Mouse (Mus musculus): ENCODE results near the gene Map3k13.
"Not testable (repeated sequence)": the region's sequence is repeated elsewhere in the genome, so short reads cannot be mapped to it uniquely, and the experiment has no call there.

Map3k13 gene

DNA sequence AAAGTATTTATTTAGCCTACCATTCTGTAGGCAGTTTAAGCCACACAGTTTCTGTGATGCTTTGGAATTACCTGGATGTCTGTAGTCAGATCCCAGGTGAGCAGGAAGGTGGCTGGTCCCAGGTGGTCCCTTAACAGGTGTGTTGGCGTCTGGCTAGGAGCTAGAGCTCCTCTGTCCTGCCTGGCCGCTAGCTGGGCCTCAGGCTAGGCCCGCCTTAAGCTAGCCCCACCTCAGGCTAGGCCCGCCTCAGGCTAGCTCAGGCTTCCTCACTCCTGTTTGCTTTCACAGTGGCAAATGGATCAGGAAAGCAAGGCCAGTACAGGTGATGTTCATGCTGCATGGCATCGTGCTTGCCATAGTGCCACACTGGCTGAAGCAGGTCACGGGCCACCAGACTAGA lies 112.8 kb downstream of the Map3k13 start:
- no peak for DNase-seq (ENCODE audit: low spot score)

DNA sequence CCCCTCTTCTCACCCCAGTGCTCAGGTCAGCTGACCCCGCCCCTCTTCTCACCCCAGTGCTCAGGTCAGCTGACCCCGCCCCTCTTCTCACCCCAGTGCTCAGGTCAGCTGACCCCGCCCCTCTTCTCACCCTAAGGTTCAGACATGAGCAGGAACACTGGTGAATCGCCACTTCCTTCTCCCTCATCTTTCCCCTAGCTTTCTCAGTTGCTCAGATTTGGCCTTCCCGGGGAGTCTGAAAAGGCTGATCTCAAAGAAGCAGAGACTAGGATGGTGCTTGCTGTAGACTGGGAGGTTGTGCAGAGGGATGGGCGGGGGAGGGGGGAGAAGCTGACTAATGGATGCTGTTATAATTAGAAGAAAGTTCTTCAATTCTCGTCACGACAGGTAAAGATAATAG lies 114.8 kb downstream of the Map3k13 start:
- DNase-seq (ENCODE audit: low spot score) = not testable (repeated sequence)

DNA sequence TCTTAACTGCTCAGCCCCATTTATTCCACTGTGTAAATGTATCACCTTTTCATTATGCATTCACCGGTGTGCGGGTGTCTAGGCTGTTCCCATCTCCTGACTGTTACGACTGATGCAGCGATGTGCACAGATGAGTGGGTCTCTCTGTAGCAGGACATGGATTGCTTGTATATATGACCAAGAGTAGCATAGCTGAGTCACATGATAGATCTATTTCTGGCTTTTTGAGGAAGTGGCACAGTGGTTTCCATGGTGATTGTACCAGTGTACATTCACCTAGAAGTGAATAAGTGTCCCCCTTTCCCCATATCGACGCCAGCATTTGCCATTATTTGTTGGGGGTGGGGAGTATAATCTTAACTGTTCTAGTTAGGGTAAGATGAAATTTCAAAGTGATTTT lies 119.2 kb downstream of the Map3k13 start:
- DNase-seq (ENCODE audit: low spot score) = no peak

DNA sequence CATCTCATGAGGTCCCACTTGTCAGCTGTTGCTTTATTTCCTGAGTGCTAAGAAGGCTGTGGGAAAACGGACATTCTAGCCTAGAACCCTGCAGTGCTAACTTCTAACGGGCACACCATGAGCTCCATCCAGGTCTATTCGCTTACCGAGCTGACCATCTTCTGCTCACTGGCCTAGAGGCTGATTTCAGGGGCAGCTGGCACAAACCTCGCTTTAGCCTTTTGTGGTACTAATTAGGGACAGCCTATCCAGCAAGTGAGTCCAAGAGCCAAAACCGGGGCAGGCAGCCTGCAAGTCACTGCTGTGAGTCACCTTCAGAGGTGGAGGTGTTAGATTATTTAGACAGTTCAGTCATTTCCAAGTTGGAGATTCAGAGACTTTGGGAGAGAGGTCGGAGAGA lies 122.5 kb downstream of the Map3k13 start:
- no peak for DNase-seq (ENCODE audit: low spot score)

DNA sequence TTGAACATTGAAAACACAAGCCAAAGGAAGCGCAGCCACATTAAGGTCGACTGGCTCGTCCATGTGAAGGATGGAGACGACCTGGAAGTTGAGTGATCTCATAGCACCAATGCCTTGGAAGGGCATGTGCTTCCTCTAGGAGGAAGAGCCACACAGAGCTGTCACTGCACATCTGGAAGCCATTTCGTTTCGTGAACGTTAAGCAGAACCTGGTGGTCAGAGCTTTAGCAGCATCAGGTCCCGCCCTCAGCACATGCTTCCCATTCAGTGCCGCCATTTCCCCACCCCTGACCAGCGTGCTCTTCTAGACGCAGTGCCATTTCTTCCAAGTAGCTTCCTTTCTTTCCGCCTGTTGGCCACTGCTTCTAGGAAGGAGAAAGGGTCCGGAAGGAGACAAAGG lies 134.3 kb downstream of the Map3k13 start:
- DNase-seq (ENCODE audit: low spot score) = no peak

DNA sequence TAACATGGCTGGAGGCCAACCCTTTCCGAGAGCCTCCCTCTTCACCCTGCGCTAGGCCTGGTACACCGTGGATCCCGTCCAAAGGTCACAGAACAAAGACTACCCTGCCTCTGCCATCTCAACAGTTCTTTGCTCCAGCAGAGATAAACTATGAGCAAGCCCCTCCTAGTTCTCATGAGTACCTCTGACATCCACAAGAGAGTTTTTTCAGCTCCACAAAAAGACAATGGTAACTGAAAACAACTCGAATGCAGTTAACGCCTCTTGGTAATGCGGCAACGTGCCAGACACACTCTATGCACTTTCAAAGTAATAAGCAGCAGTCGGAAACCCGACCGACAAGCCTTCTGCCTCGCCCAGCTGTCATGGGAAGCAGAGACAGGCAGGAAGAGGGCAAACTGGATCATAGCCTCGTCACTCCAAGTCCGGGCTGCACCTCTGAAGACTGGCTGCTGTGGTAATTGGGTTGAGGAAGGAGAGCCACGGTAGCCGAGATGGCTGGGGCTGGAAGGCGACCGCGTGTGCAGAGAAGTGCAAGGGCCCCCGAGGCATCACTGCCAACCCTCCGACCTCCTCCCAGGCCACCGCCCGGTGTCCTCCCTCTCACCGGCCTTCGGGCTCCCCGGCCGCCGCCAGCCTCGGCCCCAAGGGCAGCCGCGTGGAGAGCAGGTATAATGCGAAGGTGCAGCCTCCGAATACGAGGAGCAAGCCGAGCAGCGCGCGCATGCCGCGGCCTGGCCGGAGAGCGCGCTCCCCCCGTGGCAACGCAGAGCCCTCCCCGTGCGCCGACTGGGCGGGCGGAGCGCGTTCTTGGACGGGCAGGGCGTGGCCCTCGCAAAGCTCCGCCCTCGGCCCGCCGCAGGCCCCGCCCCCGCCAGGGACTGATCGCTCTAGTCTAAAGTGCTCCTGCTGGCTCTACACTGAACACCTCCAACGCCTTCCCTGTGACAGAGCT lies 152.9 kb downstream of the Map3k13 start, which contains the start of gene Tmem41a:
Gene Tmem41a, minus strand, starts transcription at position 792 of the 955 bp plus-strand sequence.
- DNase-seq (ENCODE audit: low spot score) = peak; percentile 88

DNA sequence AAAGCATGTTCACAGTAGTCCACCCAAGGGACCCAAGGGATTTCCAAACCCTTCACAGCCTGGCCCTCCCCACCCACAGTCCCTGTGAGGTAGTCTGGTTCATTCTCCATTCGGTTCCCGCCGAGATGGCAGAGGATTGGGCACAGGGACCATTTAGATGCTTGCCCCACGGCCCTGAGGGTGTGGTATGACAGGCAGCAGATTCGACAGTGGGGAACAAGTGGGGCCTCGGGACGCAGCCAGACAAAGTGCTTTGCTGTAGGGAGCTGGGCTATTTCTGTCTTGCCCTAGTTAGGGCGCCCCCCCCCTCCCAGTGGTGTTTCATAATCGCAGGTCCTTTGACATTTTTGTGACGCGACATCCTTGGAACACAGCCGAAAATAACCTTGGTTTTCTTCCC lies 161.4 kb downstream of the Map3k13 start:
- DNase-seq (ENCODE audit: low spot score) = no peak

DNA sequence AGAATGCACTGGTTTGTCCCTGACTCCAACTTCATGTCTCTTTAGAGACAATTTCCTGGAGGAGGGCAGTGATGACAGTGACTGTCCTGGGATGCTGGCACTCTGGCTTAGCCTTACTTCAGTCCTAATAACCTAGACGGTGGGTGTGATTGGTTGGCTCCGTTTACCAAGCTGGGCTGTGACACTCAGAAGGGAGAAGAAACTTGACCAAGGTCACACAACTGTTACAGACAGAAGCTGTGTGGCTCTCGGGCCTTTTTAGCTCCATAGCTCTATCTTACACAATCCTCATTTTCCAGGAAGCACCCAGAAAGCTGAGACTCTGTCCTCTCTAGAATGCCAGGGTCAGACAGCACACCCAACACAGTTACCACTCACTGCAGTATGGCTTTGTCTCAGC lies 171.4 kb downstream of the Map3k13 start:
- DNase-seq (ENCODE audit: low spot score) = no peak

DNA sequence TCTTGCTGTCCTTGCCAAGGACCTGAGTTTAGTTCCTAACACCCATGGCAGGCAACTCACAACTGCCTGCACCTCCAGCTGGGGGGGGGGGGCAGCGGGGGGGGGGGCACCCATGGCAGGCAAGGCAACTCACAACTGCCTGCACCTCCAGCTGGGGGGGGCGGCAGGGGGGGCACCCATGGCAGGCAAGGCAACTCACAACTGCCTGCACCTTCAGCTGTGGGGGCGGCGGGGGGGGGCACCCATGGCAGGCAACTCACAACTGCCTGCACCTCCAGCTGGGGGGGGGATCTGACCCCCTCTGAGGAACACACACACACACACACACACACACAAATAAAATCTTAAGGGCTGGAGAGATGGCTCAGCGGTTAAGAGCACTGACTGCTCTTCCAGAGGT lies 175.7 kb downstream of the Map3k13 start:
- no peak for DNase-seq (ENCODE audit: low spot score)

DNA sequence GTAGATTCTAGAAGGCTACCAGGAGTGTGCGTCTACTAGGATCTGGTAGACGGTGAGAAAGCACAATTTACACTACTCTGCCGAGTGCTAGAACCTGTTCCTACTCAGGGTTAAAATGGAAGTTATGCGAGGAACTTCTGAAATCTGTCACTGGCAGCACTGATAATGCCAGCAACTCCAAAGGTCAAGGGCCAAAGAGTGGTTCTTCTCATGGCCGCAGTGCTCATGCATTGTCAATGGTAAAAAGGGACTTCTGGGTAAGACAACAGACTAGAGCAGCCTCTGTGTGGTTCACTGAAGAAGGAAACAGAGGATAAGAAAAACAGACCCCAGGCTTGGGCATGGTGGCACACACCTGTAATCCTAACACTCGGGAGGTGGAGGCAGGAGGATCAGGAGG lies 176.4 kb downstream of the Map3k13 start:
- no peak for DNase-seq (ENCODE audit: low spot score)

DNA sequence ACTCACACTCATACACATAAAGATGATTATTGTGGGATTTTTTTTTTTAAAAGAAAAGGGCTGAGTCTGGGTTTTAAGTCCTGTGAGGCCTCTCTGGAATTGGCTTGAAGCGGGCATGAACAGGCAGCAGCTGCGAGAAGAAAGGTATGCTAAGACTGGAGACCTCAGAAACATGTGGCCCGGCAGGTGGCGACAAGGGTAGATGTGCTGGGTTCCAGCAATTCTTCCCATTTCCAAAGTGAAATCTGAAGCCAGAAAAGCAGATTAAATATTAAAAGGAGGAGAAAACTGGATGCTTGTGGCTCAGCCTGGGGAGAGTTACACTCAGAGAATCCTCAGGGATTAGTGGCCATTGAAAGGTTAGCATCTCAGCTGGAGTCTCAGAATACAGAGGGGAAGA lies 177.3 kb downstream of the Map3k13 start:
- DNase-seq (ENCODE audit: low spot score) = no peak

DNA sequence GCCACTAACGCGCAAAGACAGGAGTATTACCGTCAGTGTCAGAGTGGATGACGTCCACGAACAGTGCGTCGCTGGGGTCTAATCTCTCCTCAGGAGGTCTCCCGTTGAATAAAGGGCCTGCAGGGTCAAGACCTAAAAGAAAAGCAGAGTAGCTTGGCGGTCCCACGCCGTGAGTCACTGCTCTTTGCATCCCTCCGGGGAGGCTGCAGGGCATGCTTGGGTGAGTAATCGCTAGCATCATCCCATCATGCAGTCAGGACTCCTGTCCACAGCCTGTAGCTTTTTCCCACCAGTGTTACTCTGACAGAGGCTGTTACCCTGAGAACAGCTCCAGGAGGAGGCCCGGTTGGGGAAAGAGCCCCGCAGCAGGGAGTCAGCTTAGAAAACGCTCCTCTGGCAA lies 182.1 kb downstream of the Map3k13 start:
- DNase-seq (ENCODE audit: low spot score) = no peak

DNA sequence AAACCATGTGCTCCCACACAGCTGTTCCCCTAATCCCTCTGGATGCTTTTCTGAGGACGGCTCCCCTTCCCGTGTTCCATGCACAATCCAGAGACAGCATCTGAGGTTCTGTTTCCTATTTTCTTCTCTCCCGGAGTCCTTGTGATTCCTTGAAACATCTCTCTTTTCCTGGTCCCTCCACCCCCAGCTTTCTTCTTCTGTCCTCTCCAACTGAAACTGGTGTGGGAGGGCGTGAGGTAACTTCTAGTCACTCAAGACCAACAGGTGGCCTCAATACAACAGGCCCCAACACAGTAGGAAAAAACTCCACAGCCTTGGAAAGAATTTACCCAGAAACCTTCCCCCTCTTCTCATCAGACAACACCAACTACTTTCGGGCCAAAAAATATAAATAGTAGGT lies 183.2 kb downstream of the Map3k13 start:
- DNase-seq (ENCODE audit: low spot score) = no peak
